Mouse (Mus musculus) limb, embryonic 10.5 days (tissue): ENCODE results near the gene Naa16. TPM values are rescaled to one million over a fixed set of nuclear protein-coding genes. Genes with fewer than 3 reads are reported as not detected.

Source experiments
- DNase-seq: peaks from one replicate; pipeline ENCODE4 v3.0.0-alpha.2; 2017; ENCODE audit warnings: low spot score
- H3K27ac ChIP-seq: fragments of 300-500 bp; sonication (generic); 2 replicates; pipeline ENCODE4 v1.5.1; 2016; ENCODE audit warnings: mild to moderate bottlenecking
- H3K27me3 ChIP-seq: fragments of 300-500 bp; sonication (generic); 2 replicates; pipeline ENCODE4 v1.6.1; 2016; ENCODE audit warnings: low read depth, mild to moderate bottlenecking; ENCODE audit not compliant: poor library complexity, severe bottlenecking
- H3K36me3 ChIP-seq: fragments of 300-500 bp; sonication (generic); 2 replicates; pipeline ENCODE4 v1.6.1; 2016; ENCODE audit warnings: mild to moderate bottlenecking, moderate library complexity
- H3K4me1 ChIP-seq: fragments of 300-500 bp; sonication (generic); 2 replicates; pipeline ENCODE4 v1.6.1; 2016
- H3K4me3 ChIP-seq: fragments of 300-500 bp; sonication (generic); 2 replicates; pipeline ENCODE4 v1.5.1; 2016; ENCODE audit warnings: mild to moderate bottlenecking, moderate library complexity
- H3K9me3 ChIP-seq: fragments of 300-500 bp; sonication (generic); replicated peaks from 2 replicates; pipeline ENCODE4 v1.6.1; 2016; ENCODE audit warnings: mild to moderate bottlenecking
- WGBS: fragments of 180-500 bp; shearing (Covaris S2); methylation state at CpG from one replicate; pipeline ENCODE4 v1.1.7; 2016; 5-methylcytosine and 5-hydroxymethylcytosine counted together
- polyA plus RNA-seq: library from polyadenylated mRNA; unstranded; fragments of >200 nt; fragmentation: Nextera tagmentation; extraction: Ambion mirVana; gene quantifications from 2 replicates; pipeline ENCODE4 v1.2.1, GENCODE M21; 2016

The Naa16 gene
- polyA plus RNA-seq, 1 experiment from 2014 or later = 52.6 TPM

- DNase-seq = no peak
- WGBS = 23% methylated on average over 8 of the region's 8 CpGs
- Histone ChIP-seq H3K9me3 (no peaks in the 10 kb centered on the region), H3K36me3 (no peaks in the 10 kb centered on the region), H3K4me3 (no peak overlapping the region), H3K27ac (peak overlapping the region; percentile 68; the same call in 1 of the 2 replicates), H3K4me1 (peaks cover 29% of the 10 kb centered on the region), H3K27me3 (no peaks in the 10 kb centered on the region)
These were observed 69.4 kb downstream of the Naa16 start for GRCm38 (mm10) chr14:79321152-79321551.

DNA sequence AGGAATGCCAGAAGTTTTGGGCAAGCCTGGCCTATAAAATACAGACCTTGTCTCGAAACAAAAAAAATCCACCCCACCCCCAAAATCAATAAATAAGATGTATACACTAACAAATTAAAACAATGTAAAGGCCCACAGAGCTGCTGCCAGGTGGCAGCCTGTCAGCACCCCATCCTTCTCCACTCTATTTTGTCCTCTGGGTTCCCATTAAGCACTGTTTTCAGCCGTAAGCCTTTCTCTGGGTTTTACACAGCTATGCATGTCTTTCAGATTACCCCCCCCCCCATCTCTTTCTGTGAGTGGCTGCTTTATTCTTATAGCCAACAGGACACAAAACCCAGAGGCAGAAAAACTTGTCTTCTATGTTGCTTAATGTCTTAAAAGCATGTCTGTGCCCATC is 73.0 kb downstream of the Naa16 start:
- no peaks in the 10 kb centered on the region for H3K36me3 ChIP-seq
- H3K4me3 ChIP-seq = no peak overlapping the region
- H3K9me3 ChIP-seq = no peaks in the 10 kb centered on the region
- H3K4me1 ChIP-seq = peaks cover 30% of the 10 kb centered on the region
- H3K27ac ChIP-seq = peak overlapping the region; percentile 56
- WGBS = 41% methylated on average over 2 of the region's 2 CpGs
- peak; percentile 65 for DNase-seq
- no peaks in the 10 kb centered on the region for H3K27me3 ChIP-seq

DNA sequence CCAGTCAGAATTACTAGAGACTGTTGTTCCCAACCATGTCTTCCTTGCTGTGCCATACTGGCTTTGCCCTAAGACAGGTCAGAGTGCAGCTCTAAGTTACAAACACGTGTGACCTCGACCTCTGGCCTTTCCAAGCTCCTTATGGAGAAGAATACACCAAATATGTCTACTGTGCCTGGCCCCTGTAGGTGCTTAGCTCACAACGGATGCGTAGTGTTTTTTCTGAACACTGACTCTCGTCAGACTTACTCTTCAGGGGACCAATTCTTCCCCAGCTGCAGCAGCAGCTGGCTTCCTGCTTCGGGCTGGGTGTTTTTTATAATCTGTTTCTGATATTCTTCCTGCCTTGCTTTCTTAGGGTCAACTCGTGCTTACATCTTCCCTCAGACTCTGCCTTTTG is 74.7 kb downstream of the Naa16 start:
- WGBS = 60% methylated on average over 7 of the region's 7 CpGs
- Histone ChIP-seq H3K9me3 (no peaks in the 10 kb centered on the region), H3K4me1 (peaks cover 42% of the 10 kb centered on the region), H3K36me3 (no peaks in the 10 kb centered on the region), H3K4me3 (no peak overlapping the region), H3K27ac (peak overlapping the region; percentile 56), H3K27me3 (no peaks in the 10 kb centered on the region)
- no peak for DNase-seq

DNA sequence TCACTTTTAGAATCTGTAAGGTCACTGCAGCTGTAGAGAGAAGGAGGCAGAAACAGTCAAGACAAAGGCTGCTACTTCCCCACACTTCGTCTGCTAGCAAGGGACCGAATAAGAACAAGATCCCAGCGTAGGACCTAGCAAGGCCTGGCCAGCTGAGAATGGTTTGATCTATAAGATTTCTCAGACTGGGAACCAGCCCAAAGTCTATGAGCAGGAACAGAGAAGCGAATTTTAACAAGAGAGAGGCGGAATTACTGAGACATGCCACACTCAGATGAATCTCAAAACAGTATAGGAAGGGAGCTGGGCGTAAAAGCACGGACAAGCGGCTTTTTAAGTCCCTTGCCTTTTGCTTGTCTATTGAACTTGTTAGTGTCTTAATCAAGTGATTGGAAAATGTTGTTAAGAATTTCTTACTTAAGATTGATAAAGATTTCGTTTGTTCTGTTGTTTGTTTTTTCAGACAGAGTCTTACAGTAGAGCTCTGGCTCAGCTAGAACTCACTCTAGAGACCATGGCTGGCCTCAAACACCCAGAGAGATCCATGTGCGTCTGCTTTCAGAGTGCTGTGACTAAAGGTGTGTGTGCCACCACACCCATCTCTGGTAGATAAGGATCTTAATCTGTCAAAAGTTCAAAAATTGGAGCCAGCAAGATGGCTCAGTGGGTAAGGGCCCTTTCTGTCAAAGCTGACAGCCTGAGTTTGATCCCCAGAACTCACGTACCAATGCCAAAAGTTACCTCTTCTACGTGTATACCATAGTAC is 76.2 kb downstream of the Naa16 start:
- H3K9me3 ChIP-seq = no peaks in the 10 kb centered on the region
- H3K4me3 ChIP-seq = no peak overlapping the region
- 87% methylated on average over 12 of the region's 12 CpGs for WGBS
- peaks cover 44% of the 10 kb centered on the region for H3K4me1 ChIP-seq
- no peaks in the 10 kb centered on the region for H3K36me3 ChIP-seq
- no peak for DNase-seq
- peak overlapping the region; percentile 42; the same call in 1 of the 2 replicates for H3K27ac ChIP-seq
- no peaks in the 10 kb centered on the region for H3K27me3 ChIP-seq

- WGBS = 79% methylated on average over 8 of the region's 8 CpGs
- Histone ChIP-seq H3K27ac (peak overlapping the region; percentile 42; the same call in 1 of the 2 replicates), H3K36me3 (no peaks in the 10 kb centered on the region), H3K4me1 (peaks cover 47% of the 10 kb centered on the region), H3K9me3 (no peaks in the 10 kb centered on the region), H3K4me3 (no peak overlapping the region), H3K27me3 (no peaks in the 10 kb centered on the region)
- DNase-seq = no peak
These were observed 77.0 kb downstream of the Naa16 start for GRCm38 (mm10) chr14:79313439-79314175.

DNA sequence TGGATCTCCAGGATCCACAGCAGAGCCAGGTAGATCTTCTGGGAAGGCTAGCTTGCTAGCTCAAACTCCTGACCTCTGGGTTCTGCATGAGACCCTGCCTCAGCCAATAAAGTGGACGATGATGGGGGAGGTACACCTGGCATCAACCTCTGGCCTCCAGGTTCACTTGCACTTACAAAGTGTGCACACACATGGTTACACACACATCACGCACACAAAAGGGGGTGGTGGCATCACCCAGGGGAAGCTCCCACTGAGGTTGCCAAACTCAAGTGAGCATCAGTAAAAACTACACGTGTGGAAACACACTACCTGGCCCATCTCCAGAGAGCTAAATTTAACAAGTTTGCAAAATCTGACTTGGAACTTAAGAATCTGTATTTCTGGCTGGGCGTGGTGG is 77.9 kb downstream of the Naa16 start:
- Histone ChIP-seq H3K9me3 (no peaks in the 10 kb centered on the region), H3K36me3 (no peaks in the 10 kb centered on the region), H3K4me1 (peaks cover 51% of the 10 kb centered on the region), H3K4me3 (no peak overlapping the region), H3K27me3 (no peaks in the 10 kb centered on the region), H3K27ac (no peak overlapping the region)
- DNase-seq = no peak
- WGBS = 86% methylated on average over 4 of the region's 4 CpGs

DNA sequence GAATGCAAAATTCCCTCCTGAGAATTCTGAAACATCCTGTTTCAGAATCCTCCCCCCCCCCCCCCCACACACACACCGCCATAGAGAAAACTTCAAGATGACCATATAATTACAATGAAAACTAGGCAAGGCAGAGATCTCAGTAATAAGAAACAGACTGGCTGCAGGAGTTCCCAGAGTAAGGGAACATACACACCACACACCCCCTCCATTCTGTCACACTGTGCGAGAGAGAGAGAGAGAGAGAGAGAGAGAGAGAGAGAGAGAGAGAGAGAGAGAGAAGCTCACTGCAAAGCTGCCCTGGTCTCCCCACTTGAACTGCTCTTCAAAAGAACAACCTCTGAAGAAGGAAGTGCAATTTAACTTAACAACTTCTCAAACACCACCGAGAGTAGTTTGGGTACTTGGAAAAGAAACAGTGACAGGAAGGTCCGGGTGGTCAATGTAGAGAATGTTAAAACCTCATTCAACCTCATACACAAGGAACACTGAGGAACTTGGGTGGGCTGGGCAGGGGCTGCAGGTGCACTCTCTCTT is 78.6 kb downstream of the Naa16 start:
- DNase-seq = no peak
- no peaks in the 10 kb centered on the region for H3K36me3 ChIP-seq
- peaks cover 52% of the 10 kb centered on the region for H3K4me1 ChIP-seq
- WGBS = 22% methylated on average over 4 of the region's 4 CpGs
- no peak overlapping the region for H3K4me3 ChIP-seq
- peak overlapping the region; percentile 11; the same call in 1 of the 2 replicates for H3K27ac ChIP-seq
- H3K9me3 ChIP-seq = no peaks in the 10 kb centered on the region
- H3K27me3 ChIP-seq = no peaks in the 10 kb centered on the region

DNA sequence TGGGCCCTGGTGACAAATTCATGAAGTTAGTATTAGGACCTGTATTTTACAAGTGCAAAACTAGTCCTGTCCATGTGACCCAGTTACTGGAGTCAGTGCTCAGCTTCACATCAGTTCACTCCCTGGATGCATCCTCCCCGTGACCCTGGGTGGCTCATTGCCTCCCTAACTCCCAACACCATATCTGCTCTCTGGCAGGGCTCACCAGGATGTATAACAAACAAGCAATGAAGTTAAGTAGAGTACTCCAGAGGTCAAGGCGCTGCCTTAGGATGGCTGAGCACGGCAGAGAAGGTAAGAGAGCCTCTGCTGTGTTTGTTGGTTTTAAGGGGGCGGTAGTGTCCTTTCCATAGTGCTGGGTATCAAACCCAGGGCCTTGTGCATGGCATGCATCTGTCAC is 81.5 kb downstream of the Naa16 start:
- no peak overlapping the region for H3K4me3 ChIP-seq
- H3K27me3 ChIP-seq = no peaks in the 10 kb centered on the region
- 51% methylated on average over 4 of the region's 4 CpGs for WGBS
- 0 out of 2 replicates have a peak overlapping the region, but pooled peaks have one; percentile 37 for H3K27ac ChIP-seq
- no peaks in the 10 kb centered on the region for H3K36me3 ChIP-seq
- no peaks in the 10 kb centered on the region for H3K9me3 ChIP-seq
- no peak for DNase-seq
- H3K4me1 ChIP-seq = peaks cover 44% of the 10 kb centered on the region

DNA sequence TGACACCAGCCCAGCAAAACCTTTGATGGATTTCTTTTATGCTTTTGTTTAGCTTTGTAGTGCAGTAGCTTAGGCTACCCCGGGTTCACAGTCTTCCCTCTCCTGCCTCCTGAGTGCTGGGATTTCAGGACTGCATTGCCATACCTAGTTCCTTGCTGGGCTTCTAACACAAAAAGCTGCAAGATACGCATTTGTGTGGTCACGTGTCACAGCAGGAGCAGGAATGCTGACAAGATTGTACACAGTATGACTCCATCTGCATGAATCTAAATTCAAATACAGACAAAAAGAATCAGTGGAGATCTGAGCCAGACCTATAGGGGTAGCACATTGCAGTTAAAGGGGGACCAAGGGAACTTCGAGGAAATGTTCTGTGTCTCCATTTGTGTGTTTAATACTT is 82.2 kb downstream of the Naa16 start:
- no peak for DNase-seq
- Histone ChIP-seq H3K4me3 (no peak overlapping the region), H3K27me3 (peaks cover 3% of the 10 kb centered on the region; the same call in 1 of the 2 replicates), H3K36me3 (no peaks in the 10 kb centered on the region), H3K9me3 (no peaks in the 10 kb centered on the region), H3K27ac (0 out of 2 replicates have a peak overlapping the region, but pooled peaks have one; percentile 20), H3K4me1 (peaks cover 41% of the 10 kb centered on the region)
- WGBS = 45% methylated on average over 4 of the region's 4 CpGs

DNA sequence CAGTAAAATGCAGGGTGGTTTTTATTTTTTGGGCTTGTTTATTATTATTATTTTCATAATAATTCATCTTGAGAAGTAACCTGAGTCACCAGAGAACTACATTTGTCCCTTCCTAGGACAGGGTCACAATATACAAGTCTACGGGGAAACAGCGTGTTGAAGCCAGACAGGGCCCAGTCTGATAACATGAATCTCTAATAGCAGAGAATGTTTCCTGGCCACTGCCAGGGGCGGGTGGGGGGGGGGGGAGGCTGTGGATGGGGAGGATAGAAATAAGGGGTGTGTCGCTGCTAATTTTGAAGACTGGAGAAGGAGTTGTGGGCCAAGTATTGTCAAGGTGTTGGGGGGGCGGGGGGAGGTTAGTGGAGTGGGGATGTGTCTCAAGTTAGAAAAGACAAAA is 82.7 kb downstream of the Naa16 start:
- 66% methylated on average over 5 of the region's 5 CpGs for WGBS
- no peak overlapping the region for H3K27ac ChIP-seq

DNA sequence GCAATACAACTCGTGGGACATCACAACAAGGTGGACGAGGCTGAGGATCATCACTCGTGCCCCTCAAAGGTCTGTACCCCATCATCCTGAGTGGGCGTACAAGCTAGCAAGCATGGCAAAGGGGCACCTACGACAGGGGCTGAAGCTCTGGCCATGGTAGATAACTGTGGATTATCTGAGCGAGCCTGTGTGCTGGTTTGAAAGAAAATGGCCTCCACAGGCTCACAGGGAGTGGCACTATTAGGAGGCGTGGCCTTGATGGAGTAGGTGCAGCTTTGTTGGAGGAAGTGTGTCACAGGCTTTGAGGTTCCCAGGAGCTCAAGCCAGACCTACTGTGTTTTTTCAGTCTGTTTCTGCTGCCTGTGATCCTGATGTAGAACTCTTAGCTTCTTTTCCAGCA is 83.4 kb downstream of the Naa16 start:
- Histone ChIP-seq H3K27me3 (peaks cover 15% of the 10 kb centered on the region), H3K4me1 (peaks cover 37% of the 10 kb centered on the region), H3K9me3 (no peaks in the 10 kb centered on the region), H3K27ac (no peak overlapping the region), H3K4me3 (no peak overlapping the region), H3K36me3 (no peaks in the 10 kb centered on the region)
- no peak for DNase-seq
- WGBS = 89% methylated on average over 7 of the region's 7 CpGs

More for the DNA sequence above, 82.7 kb downstream of the Naa16 start:
- Histone ChIP-seq H3K36me3 (no peaks in the 10 kb centered on the region), H3K27me3 (peaks cover 8% of the 10 kb centered on the region; the same call in 1 of the 2 replicates), H3K9me3 (no peaks in the 10 kb centered on the region), H3K4me1 (peaks cover 43% of the 10 kb centered on the region), H3K4me3 (no peak overlapping the region)
- no peak for DNase-seq

DNA sequence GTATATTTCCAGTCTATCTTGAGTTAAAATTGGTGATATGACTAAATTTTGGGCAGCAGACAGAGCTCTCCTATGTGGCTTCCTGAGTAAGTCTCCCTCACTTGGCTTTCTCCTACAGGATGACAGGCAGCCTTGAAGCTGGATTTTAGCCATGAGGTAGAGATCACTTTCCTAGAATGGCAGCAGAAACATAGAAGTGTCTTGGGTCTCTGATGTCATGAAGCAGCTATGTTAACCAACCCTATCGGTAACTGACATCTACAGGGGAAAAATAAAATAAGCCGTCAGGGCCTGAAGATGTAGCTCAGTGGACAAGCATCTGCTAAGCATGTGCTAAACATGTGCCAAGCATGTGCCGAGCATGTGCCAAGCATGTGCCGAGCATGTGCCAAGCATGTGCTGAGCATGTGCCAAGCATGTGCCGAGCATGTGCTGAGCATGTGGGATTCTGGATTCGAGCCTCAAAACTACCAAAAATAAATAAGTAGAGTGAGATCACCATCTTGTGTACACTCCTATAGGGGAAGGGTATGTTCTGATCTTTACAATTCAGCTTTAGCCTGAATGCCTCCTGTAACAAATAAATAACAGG is 85.6 kb downstream of the Naa16 start:
- no peaks in the 10 kb centered on the region for H3K9me3 ChIP-seq
- 93% methylated on average over 6 of the region's 6 CpGs for WGBS
- peaks cover 35% of the 10 kb centered on the region for H3K27me3 ChIP-seq
- H3K36me3 ChIP-seq = no peaks in the 10 kb centered on the region
- H3K27ac ChIP-seq = no peak overlapping the region
- peaks cover 44% of the 10 kb centered on the region for H3K4me1 ChIP-seq
- no peak overlapping the region for H3K4me3 ChIP-seq
- no peak for DNase-seq

DNA sequence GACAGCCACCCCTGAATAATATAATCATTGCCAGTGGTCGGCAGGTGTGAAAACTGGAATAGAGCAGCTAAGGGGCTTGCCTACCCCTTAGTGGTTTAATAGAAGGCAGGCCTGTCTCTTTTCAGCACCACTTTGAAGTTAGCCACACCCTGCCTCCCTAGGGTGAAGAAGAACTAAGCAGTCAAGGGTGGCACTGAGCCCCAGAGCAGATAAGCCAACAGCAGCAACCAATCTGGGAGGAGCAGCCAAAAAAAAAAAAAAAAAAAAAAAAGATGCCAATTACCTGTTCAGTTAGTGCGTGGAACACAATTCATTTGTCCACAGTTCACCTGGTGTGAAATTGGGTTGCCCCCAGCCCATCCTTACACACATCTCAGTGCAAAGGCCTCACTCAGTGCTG is 87.4 kb downstream of the Naa16 start:
- H3K27ac ChIP-seq = no peak overlapping the region
- no peaks in the 10 kb centered on the region for H3K36me3 ChIP-seq
- no peak overlapping the region for H3K4me3 ChIP-seq
- WGBS = 60% methylated on average over 2 of the region's 2 CpGs
- H3K27me3 ChIP-seq = peaks cover 51% of the 10 kb centered on the region
- peaks cover 43% of the 10 kb centered on the region for H3K4me1 ChIP-seq
- H3K9me3 ChIP-seq = no peaks in the 10 kb centered on the region
- no peak for DNase-seq
